Mouse (Mus musculus): Measurements from ENCODE around the gene Prmt9. TPM values are rescaled to one million over a fixed set of nuclear protein-coding genes. Genes with fewer than 3 reads are reported as not detected.

The Prmt9 gene
- polyA plus RNA-seq, 1 experiment from 2014 or later, result 23.0 TPM

GRCm38 (mm10) chr8:77517301-77518200 is 31.6 kb upstream of the Prmt9 start, which contains the start of gene Arhgap10:
Arhgap10 (minus strand) TSS chr8:77517953.
- Histone ChIP-seq H3K36me3 (no peaks in the 10 kb centered on the region), H3K9me3 (no peaks in the 10 kb centered on the region), H3K27me3 (replicated peaks) (peaks cover 31% of the 10 kb centered on the region), H3K4me2 (replicated peaks) (peak within 1 kb of the TSS; percentile 89), H3K9ac (peak within 1 kb of the TSS; percentile 72), H3K27ac (no peak within 1 kb of the TSS), H3K4me3 (peak within 1 kb of the TSS; percentile 65), H3K4me1 (peaks cover 11% of the 10 kb centered on the region; the same call in 1 of the 2 replicates)
- WGBS, result under 1% methylated on average over 87 of the region's 95 CpGs
- peak; percentile 90 for ATAC-seq (ENCODE audit: low FRiP score, low read depth)

GRCm38 (mm10) chr8:77518201-77519115 is 30.7 kb upstream of the Prmt9 start:
- Histone ChIP-seq H3K27ac (no peak overlapping the region), H3K4me1 (peaks cover 7% of the 10 kb centered on the region; the same call in 1 of the 2 replicates), H3K27me3 (replicated peaks) (peaks cover 25% of the 10 kb centered on the region), H3K36me3 (no peaks in the 10 kb centered on the region), H3K9me3 (no peaks in the 10 kb centered on the region), H3K4me2 (replicated peaks) (peak overlapping the region; percentile 89), H3K9ac (peak overlapping the region; percentile 72), H3K4me3 (peak overlapping the region; percentile 65)
- 4% methylated on average over 33 of the region's 33 CpGs for WGBS
- ATAC-seq (ENCODE audit: low FRiP score, low read depth), result peak; percentile 70

GRCm38 (mm10) chr8:77520601-77521000 is 28.6 kb upstream of the Prmt9 start:
- Histone ChIP-seq H3K27ac (no peak overlapping the region), H3K4me3 (no peak overlapping the region), H3K4me1 (peaks cover 7% of the 10 kb centered on the region; the same call in 1 of the 2 replicates), H3K9me3 (no peaks in the 10 kb centered on the region), H3K36me3 (no peaks in the 10 kb centered on the region), H3K4me2 (replicated peaks) (no peak overlapping the region), H3K9ac (no peak overlapping the region), H3K27me3 (replicated peaks) (peaks cover 12% of the 10 kb centered on the region)
- no peak for ATAC-seq (ENCODE audit: low FRiP score, low read depth)
- 93% methylated on average over 4 of the region's 4 CpGs for WGBS

GRCm38 (mm10) chr8:77521028-77521785 is 28.0 kb upstream of the Prmt9 start:
- Histone ChIP-seq H3K9ac (no peak overlapping the region), H3K4me1 (peaks cover 7% of the 10 kb centered on the region; the same call in 1 of the 2 replicates), H3K36me3 (no peaks in the 10 kb centered on the region), H3K9me3 (no peaks in the 10 kb centered on the region), H3K4me3 (no peak overlapping the region), H3K4me2 (replicated peaks) (no peak overlapping the region), H3K27ac (no peak overlapping the region), H3K27me3 (replicated peaks) (peaks cover 6% of the 10 kb centered on the region; the same call in 1 of the 2 replicates)
- 65% methylated on average over 8 of the region's 8 CpGs for WGBS
- no peak for ATAC-seq (ENCODE audit: low FRiP score, low read depth)

GRCm38 (mm10) chr8:77522984-77523383 is 26.2 kb upstream of the Prmt9 start:
- Histone ChIP-seq H3K4me2 (replicated peaks) (no peak overlapping the region), H3K4me1 (no peaks in the 10 kb centered on the region), H3K27me3 (replicated peaks) (no peaks in the 10 kb centered on the region), H3K27ac (no peak overlapping the region), H3K9me3 (no peaks in the 10 kb centered on the region), H3K36me3 (no peaks in the 10 kb centered on the region), H3K4me3 (no peak overlapping the region), H3K9ac (no peak overlapping the region)
- 75% methylated on average over 8 of the region's 8 CpGs for WGBS
- ATAC-seq (ENCODE audit: low FRiP score, low read depth), result no peak

- Histone ChIP-seq H3K9ac (no peak overlapping the region), H3K4me1 (no peaks in the 10 kb centered on the region), H3K9me3 (no peaks in the 10 kb centered on the region), H3K36me3 (no peaks in the 10 kb centered on the region), H3K4me2 (replicated peaks) (no peak overlapping the region), H3K27ac (no peak overlapping the region), H3K27me3 (replicated peaks) (no peaks in the 10 kb centered on the region), H3K4me3 (no peak overlapping the region)
- WGBS, result 75% methylated on average over 14 of the region's 14 CpGs
- no peak for ATAC-seq (ENCODE audit: low FRiP score, low read depth)
These were observed 25.1 kb upstream of the Prmt9 start for GRCm38 (mm10) chr8:77524018-77524615.

GRCm38 (mm10) chr8:77524906-77525305 is 24.3 kb upstream of the Prmt9 start:
- Histone ChIP-seq H3K9ac (no peak overlapping the region), H3K4me1 (no peaks in the 10 kb centered on the region), H3K27me3 (replicated peaks) (no peaks in the 10 kb centered on the region), H3K27ac (no peak overlapping the region), H3K4me2 (replicated peaks) (no peak overlapping the region), H3K36me3 (no peaks in the 10 kb centered on the region), H3K4me3 (no peak overlapping the region), H3K9me3 (no peaks in the 10 kb centered on the region)
- ATAC-seq (ENCODE audit: low FRiP score, low read depth), result no peak
- WGBS, result 95% methylated on average over 2 of the region's 2 CpGs

GRCm38 (mm10) chr8:77526130-77526529 is 23.1 kb upstream of the Prmt9 start:
- H3K4me2 ChIP-seq (replicated peaks), result no peak overlapping the region
- H3K9me3 ChIP-seq, result no peaks in the 10 kb centered on the region
- H3K4me1 ChIP-seq, result no peaks in the 10 kb centered on the region
- no peaks in the 10 kb centered on the region for H3K27me3 ChIP-seq (replicated peaks)
- no peak for ATAC-seq (ENCODE audit: low FRiP score, low read depth)
- H3K9ac ChIP-seq, result no peak overlapping the region
- 90% methylated on average over 8 of the region's 8 CpGs for WGBS
- no peak overlapping the region for H3K27ac ChIP-seq
- no peaks in the 10 kb centered on the region for H3K36me3 ChIP-seq
- no peak overlapping the region for H3K4me3 ChIP-seq

GRCm38 (mm10) chr8:77534358-77534992 is 14.7 kb upstream of the Prmt9 start:
- H3K27me3 ChIP-seq (replicated peaks), result no peaks in the 10 kb centered on the region
- H3K4me1 ChIP-seq, result no peaks in the 10 kb centered on the region

GRCm38 (mm10) chr8:77535026-77535595 is 14.1 kb upstream of the Prmt9 start:
- H3K27me3 ChIP-seq (replicated peaks), result no peaks in the 10 kb centered on the region
- H3K4me1 ChIP-seq, result no peaks in the 10 kb centered on the region
- H3K4me3 ChIP-seq, result no peak overlapping the region
- no peaks in the 10 kb centered on the region for H3K36me3 ChIP-seq
- H3K9me3 ChIP-seq, result no peaks in the 10 kb centered on the region
- H3K27ac ChIP-seq, result no peak overlapping the region
- peak; percentile 33; the same call in 1 of the 2 replicates for ATAC-seq (ENCODE audit: low FRiP score, low read depth)
- no peak overlapping the region for H3K9ac ChIP-seq
- 89% methylated on average over 5 of the region's 5 CpGs for WGBS
- no peak overlapping the region for H3K4me2 ChIP-seq (replicated peaks)

More at GRCm38 (mm10) chr8:77534358-77534992, 14.7 kb upstream of the Prmt9 start:
- H3K36me3 ChIP-seq, result no peaks in the 10 kb centered on the region
- 78% methylated on average over 8 of the region's 8 CpGs for WGBS
- no peak overlapping the region for H3K4me2 ChIP-seq (replicated peaks)
- ATAC-seq (ENCODE audit: low FRiP score, low read depth), result no peak
- no peaks in the 10 kb centered on the region for H3K9me3 ChIP-seq
- H3K4me3 ChIP-seq, result no peak overlapping the region
- H3K27ac ChIP-seq, result no peak overlapping the region
- H3K9ac ChIP-seq, result no peak overlapping the region

- Histone ChIP-seq H3K27me3 (replicated peaks) (no peaks in the 10 kb centered on the region), H3K4me2 (replicated peaks) (no peak overlapping the region), H3K9me3 (no peaks in the 10 kb centered on the region), H3K36me3 (no peaks in the 10 kb centered on the region), H3K9ac (no peak overlapping the region), H3K27ac (no peak overlapping the region), H3K4me1 (no peaks in the 10 kb centered on the region), H3K4me3 (no peak overlapping the region)
- no peak for ATAC-seq (ENCODE audit: low FRiP score, low read depth)
- WGBS, result 79% methylated on average over 12 of the region's 12 CpGs
These were observed 12.4 kb upstream of the Prmt9 start for GRCm38 (mm10) chr8:77536821-77537220.
